Mouse (Mus musculus) lung, embryonic 16.5 days (tissue): ENCODE measurements around the gene Car3. TPM values are rescaled to one million over a fixed set of nuclear protein-coding genes. Genes with fewer than 3 reads are reported as not detected.
"Not testable (repeated sequence)": the region's sequence is repeated elsewhere in the genome, so short reads cannot be mapped to it uniquely, and the experiment has no call there.

ENCODE experiments used
- ATAC-seq: fragments of 200-750 bp; cut with Nextera tagmentation; 2 replicates; pipeline ENCODE4 v1.8.0; 2017; ENCODE audit warnings: low read depth, mild to moderate bottlenecking, moderate library complexity
- H3K27ac ChIP-seq: fragments of 300-500 bp; sonication (generic); 2 replicates; pipeline ENCODE4 v1.5.1; 2014; ENCODE audit warnings: mild to moderate bottlenecking, control low read depth, low read length
- H3K27me3 ChIP-seq: fragments of 300-500 bp; sonication (generic); 2 replicates; pipeline ENCODE4 v1.6.1; 2014; ENCODE audit warnings: low read depth, low read length, mixed read lengths; ENCODE audit not compliant: control insufficient read depth, insufficient read depth
- H3K36me3 ChIP-seq: fragments of 300-500 bp; sonication (generic); 2 replicates; pipeline ENCODE4 v1.6.1; 2014; ENCODE audit warnings: low read length; ENCODE audit not compliant: control insufficient read depth, insufficient read depth
- H3K4me1 ChIP-seq: fragments of 300-500 bp; sonication (generic); replicated peaks from 2 replicates; pipeline ENCODE4 v1.6.1; 2014; ENCODE audit warnings: low read length, mixed read lengths; ENCODE audit not compliant: control insufficient read depth, insufficient read depth
- H3K4me2 ChIP-seq: fragments of 300-500 bp; sonication (generic); 2 replicates; pipeline ENCODE4 v1.6.1; 2014; ENCODE audit warnings: low read depth, low read length, control low read depth
- H3K4me3 ChIP-seq: fragments of 300-500 bp; sonication (generic); 2 replicates; pipeline ENCODE4 v1.5.1; 2014; ENCODE audit warnings: mild to moderate bottlenecking, low read length, control low read depth
- H3K9ac ChIP-seq: fragments of 300-500 bp; sonication (generic); 2 replicates; pipeline ENCODE4 v1.6.1; 2014; ENCODE audit warnings: low read length, control low read depth
- H3K9me3 ChIP-seq: fragments of 300-500 bp; sonication (generic); 2 replicates; pipeline ENCODE4 v1.6.1; 2016; ENCODE audit warnings: low read length; ENCODE audit not compliant: control insufficient read depth
- WGBS: fragments of 180-500 bp; shearing (Covaris S2); extraction: QIAGEN DNeasy Blood & Tissue Kit; methylation state at CpG from one replicate; pipeline ENCODE4 v1.1.7; 2014; 5-methylcytosine and 5-hydroxymethylcytosine counted together
- polyA plus RNA-seq: library from polyadenylated mRNA; unstranded; fragments of >200 nt; fragmentation: Nextera tagmentation; extraction: Ambion mirVana; gene quantifications from 2 replicates; pipeline ENCODE4 v1.2.1, GENCODE M21; 2015

The Car3 gene
- 10.6 and 16.5 TPM in 2 replicates for polyA plus RNA-seq

DNA sequence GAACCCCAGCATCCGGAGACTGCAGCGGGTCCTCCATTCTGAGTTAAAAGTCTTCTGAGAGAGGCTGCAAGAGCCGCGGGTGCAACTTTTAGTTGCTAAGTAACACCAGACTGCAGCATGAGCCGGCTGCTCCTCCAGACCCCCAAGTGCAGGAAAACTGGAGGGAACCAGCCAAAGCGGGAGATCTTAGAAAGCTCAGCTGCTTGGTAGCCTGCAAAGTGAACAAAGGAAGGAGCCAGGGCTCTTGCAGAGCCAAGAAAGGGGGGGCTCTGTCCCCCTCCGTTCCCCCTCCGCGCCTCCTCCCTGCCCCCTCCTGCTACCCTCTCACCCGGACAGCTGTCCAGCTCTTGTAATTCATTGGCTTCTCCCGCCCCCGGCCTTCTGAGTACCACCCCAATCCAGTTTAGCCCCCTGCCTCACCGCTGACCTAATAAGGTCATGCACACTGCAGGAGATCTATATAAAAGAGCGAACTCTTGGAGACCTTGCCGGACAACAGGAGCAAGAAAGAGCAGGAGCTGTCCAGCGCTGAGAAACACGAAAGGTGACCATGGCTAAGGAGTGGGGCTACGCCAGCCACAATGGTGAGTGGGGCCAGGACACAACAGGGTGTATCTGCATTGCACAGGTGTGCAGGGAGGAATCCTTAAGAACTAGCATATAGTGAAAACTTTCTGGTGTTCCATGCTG is at the start of gene Car3:
Gene Car3, plus strand, starts transcription at position 491 of the 690 bp plus-strand sequence.
- H3K4me3 ChIP-seq, result peak within 1 kb of the TSS; percentile 46
- WGBS, result 3% methylated on average over 18 of the region's 18 CpGs
- H3K36me3 ChIP-seq, result no peaks in the 10 kb centered on the region
- no peaks in the 10 kb centered on the region for H3K27me3 ChIP-seq
- H3K4me1 ChIP-seq, result peaks cover 11% of the 10 kb centered on the region
- no peak within 1 kb of the TSS for H3K27ac ChIP-seq
- no peaks in the 10 kb centered on the region for H3K9me3 ChIP-seq
- H3K9ac ChIP-seq, result peak within 1 kb of the TSS; percentile 51
- ATAC-seq, result peak; percentile 71
- peak within 1 kb of the TSS; percentile 83 for H3K4me2 ChIP-seq

DNA sequence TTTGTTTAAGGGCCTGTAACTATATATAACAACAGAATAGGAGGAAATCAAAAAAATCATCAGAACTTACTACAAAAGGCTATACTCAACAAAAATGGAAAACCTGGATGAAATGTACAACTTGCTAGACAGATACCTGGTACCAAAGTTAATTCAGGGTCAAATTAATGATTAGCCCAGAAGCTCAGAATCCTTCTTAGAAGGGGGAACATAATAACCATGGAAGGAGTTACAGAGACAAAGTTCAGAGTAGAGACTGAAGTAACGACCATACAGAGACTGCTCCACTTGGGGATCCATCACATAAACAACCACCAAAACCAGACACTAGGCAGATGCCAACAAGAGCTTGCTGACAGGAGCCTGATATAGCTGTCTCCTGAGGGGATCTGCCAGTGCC is 47.9 kb upstream of the Car3 start:
- not testable (repeated sequence) for H3K27me3 ChIP-seq, H3K4me3 ChIP-seq, ATAC-seq, H3K36me3 ChIP-seq, H3K9me3 ChIP-seq, H3K4me2 ChIP-seq, H3K27ac ChIP-seq, H3K4me1 ChIP-seq, H3K9ac ChIP-seq
- WGBS, result 50% methylated on average over 1 of the region's 1 CpGs

DNA sequence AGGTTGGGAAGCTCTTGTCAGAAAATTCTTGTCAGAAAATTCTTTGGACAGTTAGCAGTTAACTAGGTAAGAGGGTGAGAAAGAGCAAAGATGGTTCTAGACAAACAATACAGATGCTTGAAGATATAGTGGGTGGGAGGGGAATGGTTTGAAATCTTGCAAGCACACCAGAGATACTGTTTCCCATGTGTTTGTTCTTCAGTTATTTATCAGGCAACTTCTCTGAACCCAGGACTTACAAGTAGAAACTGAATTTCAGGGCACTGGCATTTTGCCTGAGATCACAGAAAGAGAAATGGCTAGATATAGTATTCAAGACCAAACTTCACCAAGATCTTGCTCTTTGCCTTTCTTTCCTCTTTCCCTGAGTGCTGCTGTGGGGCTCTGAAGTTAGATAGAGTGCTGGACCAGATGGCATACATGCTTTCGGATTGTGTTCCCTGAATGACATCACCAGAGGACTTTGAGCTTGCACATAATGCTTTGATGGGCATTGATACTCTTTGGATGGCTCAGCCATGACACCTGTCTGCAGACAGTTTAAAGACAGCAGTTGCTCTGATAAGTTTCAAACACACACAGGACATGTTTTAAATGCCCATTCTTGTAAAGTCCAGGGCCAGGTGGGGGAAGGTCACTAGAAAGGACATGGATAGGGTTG is 43.3 kb upstream of the Car3 start:
- Histone ChIP-seq H3K27me3 (no peaks in the 10 kb centered on the region), H3K36me3 (no peaks in the 10 kb centered on the region), H3K9ac (no peak overlapping the region), H3K4me1 (no peaks in the 10 kb centered on the region), H3K9me3 (no peaks in the 10 kb centered on the region), H3K27ac (no peak overlapping the region), H3K4me3 (no peak overlapping the region), H3K4me2 (no peak overlapping the region)
- no peak for ATAC-seq
- 82% methylated on average over 1 of the region's 1 CpGs for WGBS

DNA sequence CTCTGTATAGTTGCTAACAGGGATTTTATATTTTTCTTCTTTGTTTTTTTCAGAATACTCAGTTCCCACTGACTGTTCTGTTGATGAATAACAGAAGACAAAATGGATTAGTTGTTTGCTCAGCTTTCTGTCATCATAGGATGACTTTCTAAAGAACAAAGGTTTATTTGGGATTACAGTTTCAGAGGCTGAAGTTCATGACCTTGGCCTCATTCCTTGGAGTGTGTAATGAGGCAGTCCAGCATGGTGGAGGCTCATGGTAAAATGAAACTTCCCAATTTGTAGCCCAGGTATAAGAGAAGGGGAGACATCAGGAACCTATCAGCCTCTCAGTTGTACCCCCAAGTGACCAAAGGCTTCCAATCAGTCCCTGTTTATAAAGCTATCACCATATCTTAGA is 34.4 kb upstream of the Car3 start:
- no peak for ATAC-seq
- no peak overlapping the region for H3K27ac ChIP-seq
- H3K4me3 ChIP-seq, result no peak overlapping the region
- no peak overlapping the region for H3K9ac ChIP-seq
- no peaks in the 10 kb centered on the region for H3K27me3 ChIP-seq
- no peak overlapping the region for H3K4me2 ChIP-seq
- H3K9me3 ChIP-seq, result no peaks in the 10 kb centered on the region
- H3K4me1 ChIP-seq, result no peaks in the 10 kb centered on the region
- no peaks in the 10 kb centered on the region for H3K36me3 ChIP-seq

- WGBS, result 63% methylated on average over 5 of the region's 5 CpGs
- Histone ChIP-seq H3K27ac (no peak overlapping the region), H3K4me1 (no peaks in the 10 kb centered on the region)
Observed at GRCm38 (mm10) chr3:14831219-14831835, 32.0 kb upstream of the Car3 start.

GRCm38 (mm10) chr3:14832766-14833165 is 30.5 kb upstream of the Car3 start:
- Histone ChIP-seq H3K4me1 (no peaks in the 10 kb centered on the region), H3K9ac (no peak overlapping the region), H3K36me3 (no peaks in the 10 kb centered on the region), H3K27me3 (no peaks in the 10 kb centered on the region), H3K4me2 (no peak overlapping the region), H3K27ac (no peak overlapping the region), H3K9me3 (no peaks in the 10 kb centered on the region), H3K4me3 (no peak overlapping the region)
- ATAC-seq, result 0 out of 2 replicates have a peak, but pooled peaks have one; percentile 34

More at GRCm38 (mm10) chr3:14831219-14831835, 32.0 kb upstream of the Car3 start:
- H3K27me3 ChIP-seq, result no peaks in the 10 kb centered on the region
- H3K4me2 ChIP-seq, result no peak overlapping the region
- no peaks in the 10 kb centered on the region for H3K36me3 ChIP-seq
- ATAC-seq, result no peak
- H3K9me3 ChIP-seq, result no peaks in the 10 kb centered on the region
- no peak overlapping the region for H3K4me3 ChIP-seq
- H3K9ac ChIP-seq, result no peak overlapping the region

DNA sequence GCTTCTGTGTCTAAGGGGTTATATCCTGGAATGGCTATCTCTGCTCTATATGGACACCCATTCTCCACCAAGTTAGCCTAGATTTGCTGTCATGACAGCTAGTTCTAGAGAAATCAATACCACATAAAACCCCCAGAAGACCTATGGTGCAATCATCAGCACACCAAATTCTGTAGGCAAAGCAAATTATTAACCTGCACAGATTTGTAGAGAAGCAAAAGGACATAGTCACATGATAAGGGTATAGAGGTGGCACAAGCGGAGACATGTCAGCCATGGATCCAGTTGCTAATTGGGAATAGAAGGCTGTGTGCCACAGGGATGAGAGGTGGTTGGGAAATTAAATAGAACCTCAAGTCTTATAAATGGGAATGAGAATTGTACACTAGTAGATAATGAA is 24.4 kb upstream of the Car3 start:
- Histone ChIP-seq H3K4me2 (no peak overlapping the region), H3K27me3 (no peaks in the 10 kb centered on the region), H3K9me3 (no peaks in the 10 kb centered on the region), H3K4me3 (no peak overlapping the region), H3K36me3 (no peaks in the 10 kb centered on the region), H3K4me1 (no peaks in the 10 kb centered on the region), H3K27ac (no peak overlapping the region), H3K9ac (no peak overlapping the region)
- no peak for ATAC-seq
- WGBS, result 98% methylated on average over 1 of the region's 1 CpGs

GRCm38 (mm10) chr3:14839466-14840118 is 23.7 kb upstream of the Car3 start:
- no peak overlapping the region for H3K9ac ChIP-seq
- WGBS, result 71% methylated on average over 3 of the region's 3 CpGs
- ATAC-seq, result no peak

GRCm38 (mm10) chr3:14848587-14849254 is 14.6 kb upstream of the Car3 start:
- WGBS, result 82% methylated on average over 2 of the region's 2 CpGs
- Histone ChIP-seq H3K4me3 (no peak overlapping the region), H3K4me1 (no peaks in the 10 kb centered on the region), H3K27me3 (no peaks in the 10 kb centered on the region), H3K9me3 (no peaks in the 10 kb centered on the region), H3K4me2 (no peak overlapping the region), H3K9ac (no peak overlapping the region), H3K36me3 (no peaks in the 10 kb centered on the region), H3K27ac (no peak overlapping the region)
- ATAC-seq, result no peak

More at GRCm38 (mm10) chr3:14839466-14840118, 23.7 kb upstream of the Car3 start:
- Histone ChIP-seq H3K36me3 (no peaks in the 10 kb centered on the region), H3K4me2 (no peak overlapping the region), H3K27ac (no peak overlapping the region), H3K9me3 (no peaks in the 10 kb centered on the region), H3K4me3 (no peak overlapping the region), H3K27me3 (no peaks in the 10 kb centered on the region), H3K4me1 (no peaks in the 10 kb centered on the region)
